Mouse (Mus musculus) brain, embryonic 18.5 days (tissue): ENCODE results near the gene Tmem206.

Experiments
- DNase-seq: peaks from one replicate; pipeline ENCODE4 v3.0.0-alpha.2; 2012; ENCODE audit warnings: low read depth, low spot score

Gene Tmem206

DNA sequence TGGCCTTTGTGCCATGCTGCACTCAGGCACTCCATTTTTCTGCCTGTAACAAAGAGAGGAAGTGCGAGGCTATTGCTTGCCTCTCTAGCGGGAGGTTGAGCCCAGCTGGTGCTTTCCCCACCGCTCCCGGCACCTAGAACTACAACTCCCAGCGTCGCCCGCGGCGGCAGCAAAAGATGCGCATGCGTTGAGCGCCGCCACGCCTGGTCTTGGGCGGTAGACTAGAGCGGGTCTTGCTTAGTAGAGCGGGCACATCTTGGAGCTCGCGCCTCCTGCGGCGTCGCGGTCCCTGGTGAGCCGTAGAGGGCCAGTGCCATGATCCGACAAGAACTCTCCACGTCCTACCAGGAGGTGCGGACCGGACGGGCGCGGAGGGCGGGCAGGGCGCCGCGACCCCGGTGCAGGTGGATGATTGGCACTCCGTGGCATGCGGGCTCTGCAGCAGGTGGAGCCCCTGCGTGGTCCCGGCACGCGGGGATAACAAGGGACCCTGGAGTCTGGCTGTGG lies at the start of gene Tmem206:
Gene Tmem206 (plus strand): TSS at position 187 of the 507 bp plus-strand sequence.
- DNase-seq = peak; percentile 91

- no peak for DNase-seq
These were observed 49.5 kb upstream of the Tmem206 start for GRCm38 (mm10) chr1:191276181-191276580.

- DNase-seq = no peak
These were observed 48.1 kb upstream of the Tmem206 start for GRCm38 (mm10) chr1:191277549-191278059.

GRCm38 (mm10) chr1:191278324-191278723 lies 47.4 kb upstream of the Tmem206 start:
- DNase-seq = no peak

DNA sequence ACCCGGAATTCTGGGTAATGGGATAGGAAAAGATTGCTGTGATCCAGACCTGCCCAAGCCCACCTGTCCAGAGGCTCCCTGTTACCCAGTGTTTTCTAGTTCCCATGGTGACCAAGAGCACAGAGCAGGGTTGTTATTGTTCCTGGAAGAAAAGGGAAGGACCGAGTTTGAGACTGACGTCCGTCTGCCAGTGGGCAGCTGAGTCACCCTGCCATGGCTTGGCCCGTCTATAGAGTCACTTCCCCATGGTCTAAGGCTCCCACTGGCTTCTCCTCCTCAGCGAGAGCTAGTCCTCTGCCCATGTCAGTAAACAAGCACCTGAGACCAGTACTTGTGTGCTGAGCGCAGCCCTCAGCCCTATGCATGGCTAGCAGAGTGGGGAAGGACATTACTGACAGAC lies 44.5 kb upstream of the Tmem206 start:
- DNase-seq = no peak

- no peak for DNase-seq
These were observed 43.4 kb upstream of the Tmem206 start for GRCm38 (mm10) chr1:191282319-191282718.

- no peak for DNase-seq
These were observed 42.3 kb upstream of the Tmem206 start for GRCm38 (mm10) chr1:191283110-191284040.

DNA sequence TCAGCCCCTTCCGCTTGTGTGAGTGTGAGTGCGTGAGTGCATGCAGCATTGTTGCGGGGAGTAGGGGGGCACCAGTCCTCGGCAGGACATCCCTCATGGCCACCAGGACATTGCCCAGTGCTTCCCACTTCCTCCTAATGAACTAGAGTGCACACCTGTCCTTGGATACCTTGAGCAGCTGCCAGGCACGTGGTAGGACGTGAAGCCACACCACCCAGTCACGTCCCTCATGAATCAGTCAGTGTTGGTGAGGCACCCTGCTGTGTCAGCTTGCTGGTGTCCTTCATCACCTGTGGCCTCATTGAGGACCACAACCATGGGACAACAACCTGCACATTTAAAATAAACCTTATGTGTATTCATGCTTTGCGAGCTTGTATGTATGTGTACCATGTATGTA lies 41.2 kb upstream of the Tmem206 start:
- DNase-seq = no peak

DNA sequence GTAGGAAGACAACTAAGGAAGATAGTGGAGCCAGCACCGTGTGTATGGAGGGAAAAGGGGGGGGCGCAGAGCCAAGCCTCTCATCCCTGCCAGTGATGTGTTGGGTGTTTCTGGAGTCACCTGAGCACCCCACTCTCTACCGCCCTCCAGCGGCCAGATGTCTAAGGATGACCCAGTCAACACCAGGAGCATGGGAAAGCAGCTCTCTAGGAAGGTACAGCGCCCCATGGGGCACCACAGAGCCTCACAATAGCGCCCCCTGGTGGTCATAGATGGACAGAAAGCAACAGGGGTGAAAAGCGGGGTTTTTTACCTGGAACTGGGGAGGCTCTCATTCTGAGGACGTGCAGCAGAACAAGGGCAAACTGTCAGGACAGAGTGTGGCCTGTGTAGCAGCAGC lies 37.0 kb upstream of the Tmem206 start:
- DNase-seq = no peak

- peak; percentile 22 for DNase-seq
These were observed 33.4 kb upstream of the Tmem206 start for GRCm38 (mm10) chr1:191292348-191292747.

DNA sequence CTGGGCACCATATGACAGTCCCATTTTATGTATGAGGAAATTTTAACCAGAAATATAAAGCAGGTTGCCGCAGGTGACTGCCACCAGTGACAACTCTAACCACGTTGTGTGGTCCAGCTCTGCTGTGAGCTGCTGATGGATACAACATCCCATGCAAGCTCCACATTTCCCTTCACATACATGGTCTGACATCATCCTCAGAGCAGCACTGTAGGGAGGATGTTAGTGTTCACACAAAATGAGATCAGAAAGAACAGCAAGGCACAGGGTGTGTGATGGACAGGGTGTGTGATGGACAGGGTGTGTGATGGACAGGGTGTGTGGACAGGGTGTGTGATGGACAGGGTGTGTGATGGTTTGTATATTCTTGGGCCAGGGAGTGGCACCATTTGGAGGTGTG lies 32.7 kb upstream of the Tmem206 start:
- no peak for DNase-seq

DNA sequence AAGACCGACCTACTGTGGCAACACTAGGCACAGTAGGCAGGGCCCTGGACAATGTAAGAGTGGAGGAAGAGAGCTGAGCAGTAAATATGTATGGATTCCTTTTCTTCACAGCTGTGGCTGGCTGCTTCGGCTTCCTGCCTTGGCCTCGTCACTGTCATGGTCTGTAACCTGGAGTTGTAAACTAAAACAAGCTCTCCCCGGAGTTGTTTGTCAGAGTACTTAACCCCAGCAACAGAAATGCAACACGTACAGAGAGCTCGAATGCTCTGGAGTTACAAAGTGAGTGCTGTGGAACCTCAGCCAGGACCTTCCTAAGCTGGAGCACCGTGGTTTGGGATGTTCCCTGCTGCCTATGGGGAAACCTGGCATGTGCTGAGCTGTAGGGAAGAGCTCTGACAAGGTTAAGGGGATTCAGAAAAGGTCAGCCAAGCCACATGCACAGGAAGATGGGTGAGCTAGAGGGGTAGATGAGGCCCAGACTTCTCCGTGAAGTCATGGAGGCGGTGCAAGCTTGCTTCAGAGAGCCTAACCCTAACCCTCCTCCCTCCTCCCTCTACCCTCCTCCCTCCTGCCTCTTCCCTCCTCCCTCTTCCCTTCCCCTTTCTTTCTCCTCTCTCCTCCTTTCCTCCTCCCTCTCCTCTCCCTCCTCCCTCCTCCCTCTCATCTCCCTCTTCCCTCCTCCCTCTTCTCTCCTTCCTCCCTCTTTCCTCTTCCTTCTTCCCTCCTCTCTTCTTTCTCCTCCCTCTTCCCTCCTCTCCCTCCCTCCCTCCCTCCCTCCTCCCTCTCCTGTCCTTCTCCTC lies 31.5 kb upstream of the Tmem206 start:
- no peak for DNase-seq

DNA sequence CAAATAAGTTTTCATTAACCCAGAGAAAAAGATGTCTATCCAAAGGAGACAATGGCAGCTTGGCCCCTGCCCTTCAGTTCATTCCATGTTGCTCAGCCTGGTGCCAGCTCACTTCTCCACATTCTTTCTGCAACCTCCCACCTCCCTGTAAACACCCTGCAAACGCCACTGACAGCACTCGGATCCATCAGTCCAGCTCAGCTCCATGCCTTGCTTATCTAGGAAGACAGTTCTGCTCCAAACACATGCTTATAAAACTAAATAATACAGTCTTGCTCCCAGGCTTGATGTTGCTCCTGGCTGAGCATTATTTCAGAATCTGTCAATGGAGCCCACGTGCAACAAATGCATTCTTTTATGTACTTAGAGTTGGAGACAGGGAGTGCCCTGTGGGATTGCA lies 29.9 kb upstream of the Tmem206 start:
- no peak for DNase-seq

GRCm38 (mm10) chr1:191296445-191296844 lies 29.3 kb upstream of the Tmem206 start:
- no peak for DNase-seq

GRCm38 (mm10) chr1:191298304-191298703 lies 27.4 kb upstream of the Tmem206 start:
- DNase-seq = no peak

GRCm38 (mm10) chr1:191299215-191299942 lies 26.3 kb upstream of the Tmem206 start:
- DNase-seq = no peak

- no peak for DNase-seq
These were observed 23.8 kb upstream of the Tmem206 start for GRCm38 (mm10) chr1:191301903-191302302.

DNA sequence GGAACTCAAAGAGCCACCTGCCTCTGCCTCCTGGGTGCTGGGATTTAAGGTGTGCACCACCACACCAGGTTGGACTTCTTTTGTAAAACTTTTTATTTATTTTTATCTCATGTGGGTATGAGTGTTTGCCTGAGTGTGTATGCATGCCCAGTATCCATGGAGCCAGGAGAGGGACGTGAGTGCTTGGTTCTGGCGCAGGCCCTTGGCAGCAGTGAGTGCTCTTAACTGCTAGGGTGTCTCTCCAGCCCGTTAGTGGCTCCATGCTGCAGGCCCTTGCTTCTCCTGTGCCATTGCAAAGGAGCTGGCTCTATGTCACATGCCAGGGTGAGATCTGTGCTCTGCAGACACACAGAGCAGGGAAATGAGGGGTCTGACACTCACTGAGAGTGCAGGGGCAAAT lies 22.0 kb upstream of the Tmem206 start:
- no peak for DNase-seq

DNA sequence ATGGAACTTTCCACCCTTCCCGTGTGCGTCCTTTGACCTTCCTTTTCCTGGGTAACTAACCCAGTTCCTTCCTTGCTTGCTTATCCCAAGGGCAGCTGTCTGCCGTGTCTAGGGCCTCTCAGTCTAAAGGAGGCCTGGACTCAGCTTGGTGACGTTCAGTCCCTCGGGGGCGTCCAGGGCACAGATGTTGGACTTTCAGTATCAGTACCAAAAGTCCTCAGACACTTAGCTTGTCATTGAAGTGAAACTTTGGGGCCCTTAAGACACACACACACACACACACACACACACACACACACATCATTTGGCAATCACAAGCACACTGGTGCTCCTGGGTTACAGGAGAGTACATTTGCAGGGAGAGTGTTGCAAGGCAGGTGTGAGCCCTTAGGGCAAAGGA lies 21.5 kb upstream of the Tmem206 start:
- DNase-seq = no peak

GRCm38 (mm10) chr1:191305610-191306009 lies 20.1 kb upstream of the Tmem206 start:
- DNase-seq = no peak

GRCm38 (mm10) chr1:191306316-191306715 lies 19.4 kb upstream of the Tmem206 start:
- no peak for DNase-seq
